ENCODE assay signal across 12 mouse cellular contexts in the genomic region with DNA sequence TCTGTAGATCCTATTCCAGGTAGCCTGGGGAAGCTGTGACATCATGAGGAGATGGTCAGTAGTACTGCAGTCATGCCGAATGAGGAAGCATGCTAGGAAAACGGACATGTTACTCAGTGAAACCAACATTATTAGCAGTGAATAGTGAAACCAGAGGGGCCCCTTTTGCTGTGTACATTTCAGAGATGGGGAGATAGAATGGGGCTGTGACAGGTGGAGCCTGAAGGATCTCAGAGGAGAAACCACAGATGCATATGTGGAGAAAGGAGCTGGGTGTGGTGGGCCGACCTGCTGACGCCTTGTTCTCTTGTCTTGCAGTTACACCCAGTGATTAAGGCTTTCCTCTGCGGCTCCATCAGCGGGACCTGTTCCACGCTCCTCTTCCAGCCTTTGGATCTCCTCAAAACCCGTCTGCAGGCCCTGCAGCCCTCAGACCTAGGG. TPM values are rescaled to one million over a fixed set of nuclear protein-coding genes. Genes with fewer than 3 reads are reported as not detected.
A peak's percentile ranks its signal among the peaks of the same experiment; 100 is the strongest.
DNase-seq lines count a peak whose midpoint lies in the region; ATAC-seq and TF ChIP-seq lines count a peak whose summit lies in the region.
"Had no signal": no experiment of that assay in that cellular context is flagged by ENCODE, and none has a peak within 500 bp of the region (broad histone marks: within the 10 kb centered on the region; RNA-seq: fewer than 3 reads in every experiment).

No protein-coding gene starts in this region.

- H3K9me3 ChIP-seq in midbrain, embryonic 16.5 days (replicated peaks; ENCODE audit: control insufficient read depth, low read length, poor library complexity, severe bottlenecking): no peaks in the 10 kb centered on the region
- no peaks in the 10 kb centered on the region for H3K9me3 ChIP-seq in midbrain, embryonic 14.5 days (ENCODE audit: control insufficient read depth, low read length)
- H3K9me3 ChIP-seq in embryonic facial prominence, embryonic 15.5 days (replicated peaks): no peaks in the 10 kb centered on the region
- no peaks in the 10 kb centered on the region for H3K9me3 ChIP-seq in liver, postnatal 0 days (ENCODE audit: low read length)
- H3K9me3 ChIP-seq: embryonic facial prominence, embryonic 12.5 days; limb, embryonic 10.5 days had no signal

- 0 out of 2 replicates have a peak overlapping the region, but pooled peaks have one; percentile 7 for H3K9ac ChIP-seq in midbrain, embryonic 16.5 days (ENCODE audit: low read depth, low read length)
- H3K9ac ChIP-seq in midbrain, embryonic 14.5 days (replicated peaks; ENCODE audit: low read length): no peak overlapping the region
- H3K9ac ChIP-seq in embryonic facial prominence, embryonic 15.5 days: no peak overlapping the region
- H3K9ac ChIP-seq in liver, postnatal 0 days (replicated peaks): peak overlapping the region; percentile 78

- peak; percentile 64; the same call in 1 of the 2 replicates for TF ChIP-seq EP300 in liver, postnatal 0 days (IDR thresholded peaks at IDR 0.05; ENCODE audit: low read depth)

- ATAC-seq in midbrain, embryonic 16.5 days: no peak
- ATAC-seq in midbrain, embryonic 14.5 days (ENCODE audit: low FRiP score, low TSS enrichment): no peak
- ATAC-seq in embryonic facial prominence, embryonic 15.5 days (ENCODE audit: insufficient number of reproducible peaks, low FRiP score, low TSS enrichment, low read depth): no peak
- peak; percentile 60 for ATAC-seq in liver, postnatal 0 days
- ATAC-seq: inflammation-experienced regulatory T-cells, adult 6 months had no signal

- 89% methylated on average over 8 of the region's 8 CpGs for WGBS in midbrain, embryonic 16.5 days
- 92% methylated on average over 8 of the region's 8 CpGs for WGBS in midbrain, embryonic 14.5 days
- WGBS in embryonic facial prominence, embryonic 15.5 days: 74% methylated on average over 8 of the region's 8 CpGs
- 46% methylated on average over 8 of the region's 8 CpGs for WGBS in liver, postnatal 0 days (ENCODE audit: insufficient replicate concordance)

- peaks cover 18% of the 10 kb centered on the region for H3K36me3 ChIP-seq in midbrain, embryonic 16.5 days (ENCODE audit: control insufficient read depth, insufficient read depth, low read length)
- H3K36me3 ChIP-seq in midbrain, embryonic 14.5 days (ENCODE audit: control insufficient read depth, insufficient read depth, low read length): peaks cover 48% of the 10 kb centered on the region
- H3K36me3 ChIP-seq in embryonic facial prominence, embryonic 15.5 days: peaks cover 30% of the 10 kb centered on the region
- peaks cover 45% of the 10 kb centered on the region for H3K36me3 ChIP-seq in liver, postnatal 0 days (replicated peaks; ENCODE audit: insufficient read depth, low read length)

- H3K4me1 ChIP-seq in midbrain, embryonic 16.5 days (ENCODE audit: control insufficient read depth, insufficient read depth, low read length): peaks cover 5% of the 10 kb centered on the region
- H3K4me1 ChIP-seq in midbrain, embryonic 14.5 days (ENCODE audit: control insufficient read depth, insufficient read depth, low read length): peaks cover 3% of the 10 kb centered on the region
- peaks cover 4% of the 10 kb centered on the region for H3K4me1 ChIP-seq in embryonic facial prominence, embryonic 15.5 days
- peaks cover 40% of the 10 kb centered on the region for H3K4me1 ChIP-seq in liver, postnatal 0 days (ENCODE audit: insufficient read depth)

- no peak overlapping the region for H3K4me3 ChIP-seq in midbrain, embryonic 16.5 days (ENCODE audit: low read depth, low read length)
- H3K4me3 ChIP-seq in midbrain, embryonic 14.5 days (replicated peaks; ENCODE audit: low read depth, low read length): no peak overlapping the region
- H3K4me3 ChIP-seq in embryonic facial prominence, embryonic 15.5 days (replicated peaks): no peak overlapping the region
- H3K4me3 ChIP-seq in liver, postnatal 0 days (ENCODE audit: low read depth, low read length): peak overlapping the region; percentile 45
- H3K4me3 ChIP-seq: embryonic facial prominence, embryonic 12.5 days; limb, embryonic 10.5 days had no signal

- no peak for DNase-seq in midbrain, embryonic 14.5 days
- peak; percentile 59 for DNase-seq in liver, postnatal 0 days
- DNase-seq in adrenal gland, postnatal 36 days: no peak
- DNase-seq in kidney, postnatal 36 days: no peak
- no peak for DNase-seq in urinary bladder, adult 2 months (ENCODE audit: low spot score)
- DNase-seq: gastrocnemius, postnatal 10 days had no signal

- no peak for TF ChIP-seq CTCF in liver, postnatal 0 days (IDR thresholded peaks at IDR 0.05; ENCODE audit: low read depth)

- no peak overlapping the region for H3K4me2 ChIP-seq in midbrain, embryonic 16.5 days (ENCODE audit: low read length)
- H3K4me2 ChIP-seq in midbrain, embryonic 14.5 days (ENCODE audit: low read length): no peak overlapping the region
- no peak overlapping the region for H3K4me2 ChIP-seq in embryonic facial prominence, embryonic 15.5 days (replicated peaks)
- H3K4me2 ChIP-seq in liver, postnatal 0 days (ENCODE audit: low read depth, low read length): peak overlapping the region; percentile 63
- H3K4me2 ChIP-seq: embryonic facial prominence, embryonic 12.5 days had no signal

- H3K27ac ChIP-seq in midbrain, embryonic 16.5 days (ENCODE audit: low read length): no peak overlapping the region
- H3K27ac ChIP-seq in midbrain, embryonic 14.5 days (replicated peaks; ENCODE audit: low read depth, low read length): no peak overlapping the region
- peak overlapping the region; percentile 35; the same call in 1 of the 2 replicates for H3K27ac ChIP-seq in embryonic facial prominence, embryonic 15.5 days (replicated peaks)
- H3K27ac ChIP-seq in liver, postnatal 0 days (ENCODE audit: low read depth): peak overlapping the region; percentile 89
- H3K27ac ChIP-seq: embryonic facial prominence, embryonic 12.5 days had no signal

- H3K27me3 ChIP-seq in midbrain, embryonic 16.5 days (ENCODE audit: control insufficient read depth, insufficient read depth, low read depth, low read length): no peaks in the 10 kb centered on the region
- no peaks in the 10 kb centered on the region for H3K27me3 ChIP-seq in midbrain, embryonic 14.5 days (ENCODE audit: control insufficient read depth, insufficient read depth, low read length)
- no peaks in the 10 kb centered on the region for H3K27me3 ChIP-seq in embryonic facial prominence, embryonic 15.5 days
- no peaks in the 10 kb centered on the region for H3K27me3 ChIP-seq in liver, postnatal 0 days (ENCODE audit: insufficient read depth, low read length)
- H3K27me3 ChIP-seq: embryonic facial prominence, embryonic 12.5 days had no signal

RNA-seq across cellular contexts. Expression of a gene that starts 6.0 kb away (rescaled TPM):
- 38.0 and 43.6 TPM in 2 replicates for polyA plus RNA-seq in midbrain, embryonic 16.5 days (2015; fragmentation: Nextera tagmentation; extraction: Ambion mirVana)
- 36.8 and 43.2 TPM in 2 replicates for polyA plus RNA-seq in midbrain, embryonic 14.5 days (2014; fragmentation: Nextera tagmentation; extraction: Ambion mirVana)
- polyA plus RNA-seq in embryonic facial prominence, embryonic 15.5 days (2015; fragmentation: Nextera tagmentation; extraction: Ambion mirVana): 28.4 and 30.1 TPM in 2 replicates
- polyA plus RNA-seq in liver, postnatal 0 days (2015; fragmentation: Nextera tagmentation; extraction: Ambion mirVana): 44.8 and 48.9 TPM in 2 replicates
- 10 to 100 TPM; 23.4 to 23.8 TPM for total RNA-seq in adrenal gland, postnatal 36 days (2021)
- 23.8 and 25.0 TPM in 2 replicates for polyA plus RNA-seq in urinary bladder, adult 2 months (2012; rRNA removed)

RNA-seq across cellular contexts. Expression of a gene that starts 11.3 kb away (rescaled TPM):
- 846 and 879 TPM in 2 replicates for polyA plus RNA-seq in midbrain, embryonic 16.5 days (2015; fragmentation: Nextera tagmentation; extraction: Ambion mirVana)
- 1,176 and 1,335 TPM in 2 replicates for polyA plus RNA-seq in midbrain, embryonic 14.5 days (2014; fragmentation: Nextera tagmentation; extraction: Ambion mirVana)
- 1,545 and 1,556 TPM in 2 replicates for polyA plus RNA-seq in embryonic facial prominence, embryonic 15.5 days (2015; fragmentation: Nextera tagmentation; extraction: Ambion mirVana)
- polyA plus RNA-seq in liver, postnatal 0 days (2015; fragmentation: Nextera tagmentation; extraction: Ambion mirVana): 681 and 692 TPM in 2 replicates
- total RNA-seq in adrenal gland, postnatal 36 days (2021): 100 to 1,000 TPM; 746 to 780 TPM
- polyA plus RNA-seq in urinary bladder, adult 2 months (2012; rRNA removed): 1,805 and 1,865 TPM in 2 replicates

RNA-seq across cellular contexts. Expression of a gene that starts 24.3 kb away (rescaled TPM):
- polyA plus RNA-seq in midbrain, embryonic 16.5 days (2015; fragmentation: Nextera tagmentation; extraction: Ambion mirVana): not detected in 2 replicates
- not detected in 2 replicates for polyA plus RNA-seq in midbrain, embryonic 14.5 days (2014; fragmentation: Nextera tagmentation; extraction: Ambion mirVana)
- 3.0 and 3.8 TPM in 2 replicates for polyA plus RNA-seq in embryonic facial prominence, embryonic 15.5 days (2015; fragmentation: Nextera tagmentation; extraction: Ambion mirVana)
- not detected in 2 replicates for polyA plus RNA-seq in liver, postnatal 0 days (2015; fragmentation: Nextera tagmentation; extraction: Ambion mirVana)
- total RNA-seq in adrenal gland, postnatal 36 days (2021): not detected
- polyA plus RNA-seq in urinary bladder, adult 2 months (2012; rRNA removed): 0.12 TPM in 1 of 2 replicates, not detected in the other
- total RNA-seq: midbrain, postnatal 0 days had no signal
- polyA plus RNA-seq: limb, embryonic 10.5 days; midbrain, postnatal 0 days had no signal

RNA-seq across cellular contexts. Expression of a gene that starts 33.3 kb away (rescaled TPM):
- polyA plus RNA-seq in midbrain, embryonic 16.5 days (2015; fragmentation: Nextera tagmentation; extraction: Ambion mirVana): 0.10 TPM in 1 of 2 replicates, not detected in the other
- not detected in 2 replicates for polyA plus RNA-seq in midbrain, embryonic 14.5 days (2014; fragmentation: Nextera tagmentation; extraction: Ambion mirVana)
- 0.40 and 0.56 TPM in 2 replicates for polyA plus RNA-seq in embryonic facial prominence, embryonic 15.5 days (2015; fragmentation: Nextera tagmentation; extraction: Ambion mirVana)
- polyA plus RNA-seq in liver, postnatal 0 days (2015; fragmentation: Nextera tagmentation; extraction: Ambion mirVana): not detected in 2 replicates
- under 1 TPM in 1 of 2 experiments, not detected in 1; 0.10 TPM for total RNA-seq in adrenal gland, postnatal 36 days (2021)
- polyA plus RNA-seq in urinary bladder, adult 2 months (2012; rRNA removed): 0.85 and 1.2 TPM in 2 replicates
- polyA plus RNA-seq: limb, embryonic 10.5 days had no signal

RNA-seq across cellular contexts. Expression of a gene that starts 46.5 kb away (rescaled TPM):
- 7.6 and 8.0 TPM in 2 replicates for polyA plus RNA-seq in midbrain, embryonic 16.5 days (2015; fragmentation: Nextera tagmentation; extraction: Ambion mirVana)
- polyA plus RNA-seq in midbrain, embryonic 14.5 days (2014; fragmentation: Nextera tagmentation; extraction: Ambion mirVana): 3.4 and 5.0 TPM in 2 replicates
- 15.7 and 17.1 TPM in 2 replicates for polyA plus RNA-seq in embryonic facial prominence, embryonic 15.5 days (2015; fragmentation: Nextera tagmentation; extraction: Ambion mirVana)
- polyA plus RNA-seq in liver, postnatal 0 days (2015; fragmentation: Nextera tagmentation; extraction: Ambion mirVana): 1.8 and 2.2 TPM in 2 replicates
- total RNA-seq in adrenal gland, postnatal 36 days (2021): 1 to 10 TPM; 3.4 to 6.8 TPM
- polyA plus RNA-seq in urinary bladder, adult 2 months (2012; rRNA removed): 2.9 and 3.1 TPM in 2 replicates

Comparison
In these comparisons a context has a peak if more than half of its experiments do, and no peak if none do; other contexts are left out.
1. H3K9ac ChIP-seq: peak in midbrain, embryonic 16.5 days (single experiment) and liver, postnatal 0 days (single experiment); none in midbrain, embryonic 14.5 days (single experiment) and embryonic facial prominence, embryonic 15.5 days (single experiment).
2. H3K27ac ChIP-seq: peak in embryonic facial prominence, embryonic 15.5 days (single experiment) and liver, postnatal 0 days (single experiment); none in midbrain, embryonic 16.5 days (single experiment) and midbrain, embryonic 14.5 days (single experiment).